Mouse (Mus musculus): ENCODE data around the gene Gm13279.
"Not testable (repeated sequence)": the region's sequence is repeated elsewhere in the genome, so short reads cannot be mapped to it uniquely, and the experiment has no call there.

The Gm13279 gene

GRCm38 (mm10) chr4:88797097-88797496 is at the start of gene Gm13279:
Gm13279 (plus strand) TSS chr4:88797397.
- DNase-seq: not testable (repeated sequence)

- no peak for DNase-seq
Observed at GRCm38 (mm10) chr4:88749926-88750325, 47.3 kb upstream of the Gm13279 start.

DNA sequence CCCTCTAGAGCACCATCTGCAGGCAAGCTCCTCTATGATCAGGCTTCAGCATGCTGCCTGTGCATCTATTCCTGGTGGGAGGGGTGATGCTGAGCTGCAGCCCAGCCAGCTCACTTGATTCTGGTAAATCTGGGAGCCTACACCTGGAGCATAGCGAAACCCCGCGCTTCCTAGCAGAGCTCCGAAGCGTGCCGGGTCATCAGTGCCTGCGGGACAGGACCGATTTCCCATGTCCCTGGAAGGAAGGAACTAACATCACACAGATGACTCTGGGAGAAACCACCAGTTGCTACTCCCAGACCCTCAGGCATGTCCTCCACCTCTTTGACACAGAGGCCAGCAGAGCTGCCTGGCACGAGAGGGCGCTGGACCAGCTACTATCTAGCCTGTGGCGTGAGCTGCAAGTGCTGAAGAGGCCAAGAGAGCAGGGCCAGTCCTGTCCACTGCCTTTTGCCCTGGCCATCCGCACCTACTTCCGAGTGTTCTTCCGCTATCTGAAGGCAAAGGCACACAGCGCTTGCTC is 42.3 kb upstream of the Gm13279 start, which contains the start of gene Gm13271:
TSS of gene Gm13271 (plus strand) at position 51 of the 523 bp plus-strand sequence.
- peak; percentile 41 for DNase-seq

DNA sequence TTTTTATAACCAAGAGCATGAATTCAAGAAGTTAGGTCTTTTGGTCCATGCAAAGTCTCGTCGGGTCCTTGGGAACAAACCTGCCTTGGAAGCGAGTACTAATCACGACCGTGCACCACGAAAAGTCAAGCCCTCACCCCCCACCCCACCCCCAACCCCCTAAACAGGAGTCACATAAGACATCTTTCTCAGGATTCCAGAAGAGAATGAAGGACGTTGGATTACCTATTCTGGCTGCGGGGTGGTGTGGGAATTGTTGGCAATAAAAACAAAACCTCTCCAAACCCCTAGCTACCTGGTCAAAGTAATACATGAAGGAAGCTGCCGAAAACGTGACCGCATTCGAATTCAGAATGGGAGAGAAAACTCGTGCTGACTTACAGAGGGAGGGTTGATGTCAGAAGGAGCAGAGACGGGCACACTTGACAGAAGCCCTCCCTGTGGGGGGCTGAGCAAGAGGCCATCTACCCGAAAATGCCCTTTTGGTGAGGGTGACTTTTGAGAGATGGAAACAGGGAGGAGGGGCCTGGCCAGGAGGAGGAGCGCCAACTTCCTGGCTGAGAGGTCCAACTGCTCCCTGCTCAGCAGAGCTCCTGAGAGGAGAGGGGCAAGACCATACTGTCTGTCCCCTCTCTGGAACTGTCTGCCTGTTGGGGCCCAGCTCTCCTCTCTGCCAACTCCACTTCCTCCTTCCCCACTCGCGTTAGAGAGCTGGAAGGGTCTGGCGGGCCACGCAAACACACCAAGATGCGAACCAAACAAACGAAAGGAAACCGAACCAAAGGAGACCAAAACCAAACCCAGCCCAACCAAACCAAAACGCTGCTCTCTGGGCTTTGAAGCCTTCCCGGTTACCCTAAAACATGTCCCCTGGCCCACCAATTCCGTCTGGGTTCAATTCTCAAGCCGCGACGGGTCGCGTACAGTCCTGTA is 40.4 kb upstream of the Gm13279 start:
- peak; percentile 4 for DNase-seq

- DNase-seq: peak; percentile 91
Observed at GRCm38 (mm10) chr4:88757628-88758031, 39.6 kb upstream of the Gm13279 start.

- not testable (repeated sequence) for DNase-seq
Observed at GRCm38 (mm10) chr4:88758751-88759150, 38.4 kb upstream of the Gm13279 start.

DNA sequence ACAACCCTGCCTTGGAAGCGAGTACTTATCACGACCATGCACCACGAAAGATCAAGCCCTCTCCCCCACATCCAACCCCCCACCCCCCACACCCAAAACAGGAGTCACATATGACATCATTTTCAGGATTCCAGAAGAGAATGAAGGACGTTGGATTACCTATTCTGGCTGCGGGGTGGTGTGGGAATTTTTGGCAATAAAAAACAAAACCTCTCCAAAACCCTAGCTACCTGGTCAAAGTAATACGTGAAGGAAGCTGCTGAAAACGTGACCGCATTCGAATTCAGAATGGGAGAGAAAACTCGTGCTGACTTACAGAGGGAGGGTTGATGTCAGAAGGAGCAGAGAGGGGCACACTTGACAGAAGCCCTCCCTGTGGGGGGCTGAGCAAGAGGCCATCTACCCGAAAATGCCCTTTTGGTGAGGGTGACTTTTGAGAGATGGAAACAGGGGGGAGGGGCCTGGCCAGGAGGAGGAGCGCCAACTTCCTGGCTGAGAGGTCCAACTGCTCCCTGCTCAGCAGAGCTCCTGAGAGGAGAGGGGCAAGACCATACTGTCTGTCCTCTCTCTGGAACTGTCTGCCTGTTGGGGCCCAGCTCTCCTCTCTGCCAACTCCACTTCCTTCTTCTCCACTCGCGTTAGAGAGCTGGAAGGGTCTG is 37.5 kb upstream of the Gm13279 start, which contains the start of gene Gm13283:
TSS of gene Gm13283 (plus strand) at position 510 of the 659 bp plus-strand sequence.
- DNase-seq: peak; percentile 58

DNA sequence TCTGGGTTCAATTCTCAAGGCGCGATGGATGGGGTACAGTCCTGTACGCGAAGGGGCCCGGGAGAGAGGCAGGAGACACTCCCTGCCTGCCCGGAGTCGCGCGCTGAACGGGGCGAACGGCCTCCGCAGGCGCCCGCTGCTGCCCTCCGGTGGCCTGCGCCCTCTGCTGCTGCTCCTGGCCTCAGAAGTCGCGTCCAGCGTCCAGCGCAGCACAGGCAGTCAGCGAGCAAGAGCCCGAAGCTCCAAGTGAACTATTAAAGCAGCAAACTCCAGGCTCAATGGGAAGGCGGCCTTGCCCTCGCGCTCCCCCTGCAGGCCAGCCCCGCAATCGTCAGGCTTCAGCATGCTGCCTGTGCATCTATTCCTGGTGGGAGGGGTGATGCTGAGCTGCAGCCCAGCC is 36.8 kb upstream of the Gm13279 start:
- DNase-seq: peak; percentile 85

GRCm38 (mm10) chr4:88761776-88762175 is 35.4 kb upstream of the Gm13279 start:
- peak; percentile 44 for DNase-seq

DNA sequence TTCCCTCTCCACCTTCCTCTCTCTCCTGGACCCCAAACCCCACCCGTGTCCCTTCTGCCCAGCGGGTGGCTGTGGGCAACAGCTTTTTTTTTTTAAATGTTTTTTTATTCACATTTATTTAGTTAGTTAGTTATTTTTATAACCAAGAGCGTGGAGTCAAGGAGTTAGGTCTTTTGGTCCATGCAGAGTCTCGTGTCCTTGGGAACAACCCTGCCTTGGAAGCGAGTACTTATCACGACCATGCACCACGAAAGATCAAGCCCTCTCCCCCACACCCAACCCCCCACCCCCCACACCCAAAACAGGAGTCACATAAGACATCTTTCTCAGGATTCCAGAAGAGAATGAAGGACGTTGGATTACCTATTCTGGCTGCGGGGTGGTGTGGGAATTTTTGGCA is 34.9 kb upstream of the Gm13279 start:
- DNase-seq: not testable (repeated sequence)

- DNase-seq: peak; percentile 74
Observed at GRCm38 (mm10) chr4:88763384-88764018, 33.7 kb upstream of the Gm13279 start.

GRCm38 (mm10) chr4:88773534-88773933 is 23.7 kb upstream of the Gm13279 start, which contains the start of gene Gm13290:
Gm13290 (plus strand) TSS chr4:88773834.
- DNase-seq: not testable (repeated sequence)

GRCm38 (mm10) chr4:88776622-88777021 is 20.6 kb upstream of the Gm13279 start, which contains the start of gene Gm13289:
Gm13289 (plus strand) TSS chr4:88776922.
- DNase-seq: not testable (repeated sequence)

DNA sequence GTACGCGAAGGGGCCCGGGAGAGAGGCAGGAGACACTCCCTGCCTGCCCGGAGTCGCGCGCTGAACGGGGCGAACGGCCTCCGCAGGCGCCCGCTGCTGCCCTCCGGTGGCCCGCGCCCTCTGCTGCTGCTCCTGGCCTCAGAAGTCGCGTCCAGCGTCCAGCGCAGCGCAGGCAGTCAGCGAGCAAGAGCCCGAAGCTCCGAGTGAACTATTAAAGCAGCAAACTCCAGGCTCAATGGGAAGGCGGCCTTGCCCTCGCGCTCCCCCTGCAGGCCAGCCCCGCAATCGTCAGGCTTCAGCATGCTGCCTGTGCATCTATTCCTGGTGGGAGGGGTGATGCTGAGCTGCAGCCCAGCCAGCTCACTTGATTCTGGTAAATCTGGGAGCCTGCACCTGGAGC is 17.6 kb upstream of the Gm13279 start, which contains the start of gene Gm13272:
TSS of gene Gm13272 (plus strand) at position 301 of the 400 bp plus-strand sequence.
- DNase-seq: not testable (repeated sequence)

GRCm38 (mm10) chr4:88780320-88780719 is 16.9 kb upstream of the Gm13279 start:
- not testable (repeated sequence) for DNase-seq

DNA sequence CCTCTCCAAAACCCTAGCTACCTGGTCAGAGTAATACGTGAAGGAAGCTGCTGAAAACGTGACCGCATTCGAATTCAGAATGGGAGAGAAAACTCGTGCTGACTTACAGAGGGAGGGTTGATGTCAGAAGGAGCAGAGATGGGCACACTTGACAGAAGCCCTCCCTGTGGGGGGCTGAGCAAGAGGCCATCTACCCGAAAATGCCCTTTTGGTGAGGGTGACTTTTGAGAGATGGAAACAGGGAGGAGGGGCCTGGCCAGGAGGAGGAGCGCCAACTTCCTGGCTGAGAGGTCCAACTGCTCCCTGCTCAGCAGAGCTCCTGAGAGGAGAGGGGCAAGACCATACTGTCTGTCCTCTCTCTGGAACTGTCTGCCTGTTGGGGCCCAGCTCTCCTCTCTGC is 15.4 kb upstream of the Gm13279 start, which contains the start of gene Ifnz:
TSS of gene Ifnz (plus strand) at position 301 of the 400 bp plus-strand sequence.
- DNase-seq: not testable (repeated sequence)

- not testable (repeated sequence) for DNase-seq
Observed at GRCm38 (mm10) chr4:88782335-88782734, 14.9 kb upstream of the Gm13279 start.

GRCm38 (mm10) chr4:88785409-88785808 is 11.8 kb upstream of the Gm13279 start, which contains the start of gene Gm13276:
Gm13276 (plus strand) TSS chr4:88785709.
- DNase-seq: not testable (repeated sequence)

- DNase-seq: peak; percentile 84
Observed at GRCm38 (mm10) chr4:88788402-88788801, 8.8 kb upstream of the Gm13279 start, which contains the start of gene Gm13277. Gm13277 (plus strand) TSS chr4:88788632.

- not testable (repeated sequence) for DNase-seq
Observed at GRCm38 (mm10) chr4:88791250-88791649, 5.9 kb upstream of the Gm13279 start, which contains the start of gene Gm13278. Gm13278 (plus strand) TSS chr4:88791550.

DNA sequence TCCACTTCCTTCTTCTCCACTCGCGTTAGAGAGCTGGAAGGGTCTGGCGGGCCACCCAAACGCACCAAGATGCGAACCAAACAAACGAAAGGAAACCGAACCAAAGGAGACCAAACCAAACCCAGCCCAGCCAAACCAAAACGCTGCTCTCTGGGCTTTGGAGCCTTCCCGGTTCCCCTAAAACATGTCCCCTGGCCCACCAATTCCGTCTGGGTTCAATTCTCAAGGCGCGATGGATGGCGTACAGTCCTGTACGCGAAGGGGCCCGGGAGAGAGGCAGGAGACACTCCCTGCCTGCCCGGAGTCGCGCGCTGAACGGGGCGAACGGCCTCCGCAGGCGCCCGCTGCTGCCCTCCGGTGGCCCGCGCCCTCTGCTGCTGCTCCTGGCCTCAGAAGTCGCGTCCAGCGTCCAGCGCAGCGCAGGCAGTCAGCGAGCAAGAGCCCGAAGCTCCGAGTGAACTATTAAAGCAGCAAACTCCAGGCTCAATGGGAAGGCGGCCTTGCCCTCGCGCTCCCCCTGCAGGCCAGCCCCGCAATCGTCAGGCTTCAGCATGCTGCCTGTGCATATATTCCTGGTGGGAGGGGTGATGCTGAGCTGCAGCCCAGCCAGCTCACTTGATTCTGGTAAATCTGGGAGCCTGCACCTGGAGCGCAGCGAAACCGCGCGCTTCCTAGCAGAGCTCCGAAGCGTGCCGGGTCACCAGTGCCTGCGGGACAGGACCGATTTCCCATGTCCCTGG is 3.1 kb upstream of the Gm13279 start, which contains the start of gene Gm13275:
TSS of gene Gm13275 (plus strand) at position 552 of the 740 bp plus-strand sequence.
- peak; percentile 34 for DNase-seq

All from lung, postnatal 36 days (tissue).